Mouse (Mus musculus) limb, embryonic 14.5 days (tissue): ENCODE results near the gene Hsd17b2. TPM values are rescaled to one million over a fixed set of nuclear protein-coding genes. Genes with fewer than 3 reads are reported as not detected.

Experiments used
- ATAC-seq: fragments of 200-750 bp; cut with Nextera tagmentation; 2 replicates; pipeline ENCODE4 v1.8.0; 2017; ENCODE audit warnings: low read depth, moderate number of reproducible peaks, moderate TSS enrichment; ENCODE audit not compliant: low FRiP score
- DNase-seq: peaks from one replicate; pipeline ENCODE4 v3.0.0-alpha.2; 2015; ENCODE audit warnings: low spot score
- H3K27ac ChIP-seq: fragments of 300-500 bp; sonication (generic); replicated peaks from 2 replicates; pipeline ENCODE4 v1.5.1; 2014; ENCODE audit warnings: low read depth, mild to moderate bottlenecking, low read length, moderate library complexity, mixed read lengths
- H3K27me3 ChIP-seq: fragments of 300-500 bp; sonication (generic); 2 replicates; pipeline ENCODE4 v1.6.1; 2014; ENCODE audit warnings: low read length, mixed read lengths; ENCODE audit not compliant: control insufficient read depth, insufficient read depth
- H3K36me3 ChIP-seq: fragments of 300-500 bp; sonication (generic); 2 replicates; pipeline ENCODE4 v1.6.1; 2014; ENCODE audit warnings: mild to moderate bottlenecking, low read length, moderate library complexity, mixed read lengths; ENCODE audit not compliant: control insufficient read depth, insufficient read depth
- H3K4me1 ChIP-seq: fragments of 300-500 bp; sonication (generic); 2 replicates; pipeline ENCODE4 v1.6.1; 2014; ENCODE audit warnings: antibody characterized with exemption, low read length, mixed read lengths; ENCODE audit not compliant: control insufficient read depth, insufficient read depth
- H3K4me2 ChIP-seq: fragments of 300-500 bp; sonication (generic); replicated peaks from 2 replicates; pipeline ENCODE4 v1.6.1; 2014; ENCODE audit warnings: low read depth, mild to moderate bottlenecking, low read length, moderate library complexity; ENCODE audit not compliant: severe bottlenecking
- H3K4me3 ChIP-seq: fragments of 300-500 bp; sonication (generic); replicated peaks from 2 replicates; pipeline ENCODE4 v1.5.1; 2014; ENCODE audit warnings: low read length
- H3K9ac ChIP-seq: fragments of 300-500 bp; sonication (generic); 2 replicates; pipeline ENCODE4 v1.6.1; 2014; ENCODE audit warnings: mild to moderate bottlenecking, low read depth, low read length, moderate library complexity; ENCODE audit not compliant: severe bottlenecking
- H3K9me3 ChIP-seq: fragments of 300-500 bp; sonication (generic); 2 replicates; pipeline ENCODE4 v1.6.1; 2016; ENCODE audit warnings: low read length; ENCODE audit not compliant: control insufficient read depth
- POLR2A ChIP-seq: fragments of 200-500 bp; IDR thresholded peaks from 2 replicates; pipeline ENCODE4 v1.8.0; 2012; ENCODE audit warnings: inconsistent platforms, mild to moderate bottlenecking, moderate library complexity, borderline replicate concordance; ENCODE audit not compliant: insufficient read depth, insufficient read length; ENCODE audit errors: extremely low read depth
- WGBS: fragments of 180-500 bp; shearing (Covaris S2); extraction: QIAGEN DNeasy Blood & Tissue Kit; methylation state at CpG from one replicate; pipeline ENCODE4 v1.1.7; 2014; 5-methylcytosine and 5-hydroxymethylcytosine counted together
- polyA plus RNA-seq, 2 experiments: library from polyadenylated mRNA; depleted of rRNA in 1 of 2; stranded (reverse) in 1 of 2; unstranded in 1 of 2; fragments of >200 nt; fragmentation: Nextera tagmentation in 1 of 2; extraction: Ambion mirVana in 1 of 2; gene quantifications; 2 replicates each; pipeline versions ENCODE4 v1.2.1 to v1.2.3; 2012 to 2014

Gene Hsd17b2
- polyA plus RNA-seq, 2 experiments = 0.21 TPM; not detected in 1

- no peak overlapping the region for H3K4me2 ChIP-seq
- H3K27me3 ChIP-seq = no peaks in the 10 kb centered on the region
- ATAC-seq (no peak), DNase-seq (no peak)
- no peaks in the 10 kb centered on the region for H3K36me3 ChIP-seq
- TF ChIP-seq POLR2A = no peak
- WGBS = 96% methylated on average over 1 of the region's 1 CpGs
- H3K4me1 ChIP-seq = no peaks in the 10 kb centered on the region
- H3K9me3 ChIP-seq = no peaks in the 10 kb centered on the region
- no peak overlapping the region for H3K27ac ChIP-seq
- no peak overlapping the region for H3K9ac ChIP-seq
- no peak overlapping the region for H3K4me3 ChIP-seq
Observed at GRCm38 (mm10) chr8:117695636-117696035, 6.1 kb upstream of the Hsd17b2 start.

GRCm38 (mm10) chr8:117697248-117697647 lies 4.5 kb upstream of the Hsd17b2 start:
- Histone ChIP-seq H3K27me3 (no peaks in the 10 kb centered on the region), H3K4me1 (no peaks in the 10 kb centered on the region), H3K9ac (no peak overlapping the region), H3K9me3 (no peaks in the 10 kb centered on the region), H3K27ac (no peak overlapping the region), H3K4me3 (no peak overlapping the region), H3K36me3 (no peaks in the 10 kb centered on the region), H3K4me2 (no peak overlapping the region)
- DNase-seq (no peak), ATAC-seq (no peak)
- TF ChIP-seq POLR2A = no peak
- 47% methylated on average over 5 of the region's 5 CpGs for WGBS

DNA sequence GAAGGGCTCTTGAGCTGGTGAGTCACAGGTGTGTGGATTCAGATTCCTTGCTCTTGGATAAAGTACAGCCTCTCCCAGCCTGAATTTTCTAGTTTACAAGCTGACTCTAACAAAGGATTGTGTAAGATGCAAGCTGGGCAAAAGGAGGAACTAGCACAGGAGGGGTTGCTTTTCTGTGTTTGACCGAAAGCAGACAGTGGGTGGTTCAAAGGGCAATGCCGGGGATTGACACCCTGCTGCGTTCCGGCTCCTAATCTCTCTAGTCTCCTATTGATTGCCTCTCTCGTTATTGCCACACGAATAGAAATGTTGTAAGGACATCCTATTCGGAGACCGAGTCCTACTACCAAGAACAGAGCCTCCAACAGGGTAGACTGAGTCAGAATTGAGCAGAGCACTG lies 1.0 kb upstream of the Hsd17b2 start:
- Histone ChIP-seq H3K9ac (no peak overlapping the region), H3K4me1 (no peaks in the 10 kb centered on the region), H3K27me3 (no peaks in the 10 kb centered on the region), H3K4me3 (no peak overlapping the region), H3K36me3 (no peaks in the 10 kb centered on the region), H3K9me3 (no peaks in the 10 kb centered on the region), H3K4me2 (no peak overlapping the region), H3K27ac (no peak overlapping the region)
- DNase-seq (no peak), ATAC-seq (no peak)
- 74% methylated on average over 8 of the region's 8 CpGs for WGBS
- no peak for TF ChIP-seq POLR2A

DNA sequence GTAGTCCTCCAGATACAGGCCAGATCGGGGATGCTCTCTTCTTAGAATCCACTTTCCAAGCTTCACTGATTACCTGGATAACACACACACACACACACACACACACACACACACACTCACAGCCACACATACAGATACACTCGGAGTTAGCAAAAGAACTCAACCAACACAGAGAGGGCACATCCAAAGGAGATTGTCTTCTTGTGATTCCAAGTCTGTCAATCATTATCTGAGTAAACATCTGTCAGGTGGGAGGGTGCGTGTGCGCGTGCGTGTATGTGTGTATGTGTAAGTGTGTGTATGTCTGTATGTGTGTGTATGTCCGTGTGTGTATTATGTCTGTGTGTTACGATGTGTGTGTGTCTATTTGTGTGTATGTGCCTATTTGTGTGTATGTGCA lies 458 bp upstream of the Hsd17b2 start:
- no peaks in the 10 kb centered on the region for H3K4me1 ChIP-seq
- H3K4me3 ChIP-seq = no peak overlapping the region
- no peak overlapping the region for H3K27ac ChIP-seq
- 93% methylated on average over 8 of the region's 8 CpGs for WGBS
- H3K36me3 ChIP-seq = no peaks in the 10 kb centered on the region
- ATAC-seq (no peak), DNase-seq (no peak)
- no peak overlapping the region for H3K4me2 ChIP-seq
- H3K9ac ChIP-seq = no peak overlapping the region
- no peaks in the 10 kb centered on the region for H3K27me3 ChIP-seq
- no peak for TF ChIP-seq POLR2A
- no peaks in the 10 kb centered on the region for H3K9me3 ChIP-seq

GRCm38 (mm10) chr8:117702701-117703100 lies 997 bp downstream of the Hsd17b2 start:
- Histone ChIP-seq H3K4me3 (no peak overlapping the region), H3K9ac (no peak overlapping the region), H3K36me3 (no peaks in the 10 kb centered on the region), H3K9me3 (no peaks in the 10 kb centered on the region), H3K27me3 (no peaks in the 10 kb centered on the region), H3K4me1 (no peaks in the 10 kb centered on the region), H3K27ac (no peak overlapping the region), H3K4me2 (no peak overlapping the region)
- TF ChIP-seq POLR2A = no peak
- WGBS = 25% methylated on average over 10 of the region's 10 CpGs
- DNase-seq (peak; percentile 25), ATAC-seq (no peak)

GRCm38 (mm10) chr8:117706141-117706540 lies 4.4 kb downstream of the Hsd17b2 start:
- H3K4me3 ChIP-seq = no peak overlapping the region
- H3K36me3 ChIP-seq = no peaks in the 10 kb centered on the region
- no peak overlapping the region for H3K9ac ChIP-seq
- DNase-seq = no peak
- no peak for ATAC-seq
- no peaks in the 10 kb centered on the region for H3K27me3 ChIP-seq
- no peak overlapping the region for H3K27ac ChIP-seq
- no peaks in the 10 kb centered on the region for H3K4me1 ChIP-seq
- TF ChIP-seq POLR2A = no peak
- no peak overlapping the region for H3K4me2 ChIP-seq
- 93% methylated on average over 4 of the region's 4 CpGs for WGBS
- H3K9me3 ChIP-seq = no peaks in the 10 kb centered on the region
